Mouse (Mus musculus) urinary bladder, postnatal 10 days (tissue): ENCODE data around the gene Ercc2.
A peak's percentile ranks its signal among the peaks of the same experiment; 100 is the strongest.

Experiments
- DNase-seq: peaks from one replicate; pipeline ENCODE4 v3.0.0; 2022; ENCODE audit warnings: low spot score

The Ercc2 gene

GRCm38 (mm10) chr7:19381377-19382165 is at the start of gene Ercc2:
Gene Ercc2, plus strand, starts transcription at chr7:19382010.
- DNase-seq = peak; percentile 97

- no peak for DNase-seq
These were observed 49.0 kb upstream of the Ercc2 start for GRCm38 (mm10) chr7:19332709-19333352.

GRCm38 (mm10) chr7:19335583-19335982 is 46.2 kb upstream of the Ercc2 start:
- no peak for DNase-seq

DNA sequence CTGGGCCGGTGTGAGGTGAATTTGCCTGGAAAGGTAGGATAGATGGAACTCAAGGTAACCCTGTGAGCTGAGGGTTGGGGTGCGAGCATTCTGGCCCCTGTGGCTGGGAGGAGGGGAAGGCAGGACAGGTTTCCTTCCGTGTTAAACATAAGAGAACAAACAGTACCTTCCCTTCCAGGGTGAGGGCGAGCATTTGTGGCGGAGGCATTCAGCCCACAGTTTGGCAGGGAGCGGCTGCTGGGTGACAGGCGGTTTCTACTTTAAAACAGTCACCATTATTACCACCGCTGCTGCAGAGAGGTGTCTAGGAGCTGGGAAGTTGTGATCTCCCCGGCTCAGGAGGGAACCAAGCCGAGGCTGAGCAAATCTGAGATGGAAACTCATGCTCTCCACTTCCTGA is 44.7 kb upstream of the Ercc2 start:
- no peak for DNase-seq

- DNase-seq = no peak
These were observed 43.8 kb upstream of the Ercc2 start for GRCm38 (mm10) chr7:19338060-19338459.

DNA sequence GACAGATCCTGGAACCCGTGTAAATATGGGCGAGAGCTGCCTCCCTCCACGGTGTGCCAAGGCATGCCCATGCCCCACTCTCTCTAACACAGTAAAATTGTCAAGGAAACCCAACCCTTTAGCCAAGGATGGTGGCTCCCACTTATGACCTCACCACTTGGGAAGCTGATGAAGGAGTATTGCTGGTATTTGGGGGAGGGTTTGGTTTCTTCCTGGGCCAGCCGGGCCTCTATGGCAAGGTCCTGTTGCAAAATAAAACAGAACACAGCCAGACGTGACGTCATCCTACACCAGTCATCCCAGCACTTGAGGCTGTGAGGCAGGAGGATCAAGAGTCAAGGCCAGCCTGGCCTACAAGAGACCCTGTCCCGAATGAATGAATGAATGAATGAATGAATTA is 43.2 kb upstream of the Ercc2 start:
- no peak for DNase-seq

GRCm38 (mm10) chr7:19341250-19341649 is 40.6 kb upstream of the Ercc2 start:
- no peak for DNase-seq

GRCm38 (mm10) chr7:19341761-19342409 is 39.9 kb upstream of the Ercc2 start:
- no peak for DNase-seq

GRCm38 (mm10) chr7:19342481-19343027 is 39.3 kb upstream of the Ercc2 start:
- peak; percentile 60 for DNase-seq

GRCm38 (mm10) chr7:19343210-19343808 is 38.5 kb upstream of the Ercc2 start:
- DNase-seq = no peak

GRCm38 (mm10) chr7:19344237-19344847 is 37.5 kb upstream of the Ercc2 start, which contains the start of gene Ercc1:
Gene Ercc1, plus strand, starts transcription at chr7:19344778.
- no peak for DNase-seq

DNA sequence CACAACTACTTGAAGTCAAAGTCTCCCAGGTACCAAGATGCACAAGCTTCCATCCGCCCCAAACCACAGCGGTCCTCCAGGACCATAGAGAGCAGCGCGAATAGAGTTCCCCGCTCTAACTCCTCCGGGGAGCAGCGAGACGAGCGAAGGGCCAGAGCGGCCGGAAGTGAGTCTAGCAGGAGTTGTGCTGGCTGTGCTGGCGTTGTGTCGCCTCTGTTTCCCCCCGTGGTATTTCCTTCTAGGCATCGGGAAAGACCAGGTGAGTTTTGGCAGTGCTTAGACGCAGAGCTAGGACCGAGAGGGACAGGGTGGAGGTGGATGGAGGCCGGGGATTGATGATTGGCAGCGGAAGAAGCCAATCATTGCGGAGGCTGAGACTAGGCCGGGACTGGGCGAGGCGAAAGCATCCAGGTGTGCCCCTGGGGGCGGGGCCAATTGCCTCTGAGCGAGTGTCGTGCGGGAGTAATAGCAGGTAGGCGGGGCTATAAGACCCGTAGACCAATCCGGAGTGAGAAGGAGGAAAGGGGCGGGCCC is 36.8 kb upstream of the Ercc2 start:
- DNase-seq = peak; percentile 80

DNA sequence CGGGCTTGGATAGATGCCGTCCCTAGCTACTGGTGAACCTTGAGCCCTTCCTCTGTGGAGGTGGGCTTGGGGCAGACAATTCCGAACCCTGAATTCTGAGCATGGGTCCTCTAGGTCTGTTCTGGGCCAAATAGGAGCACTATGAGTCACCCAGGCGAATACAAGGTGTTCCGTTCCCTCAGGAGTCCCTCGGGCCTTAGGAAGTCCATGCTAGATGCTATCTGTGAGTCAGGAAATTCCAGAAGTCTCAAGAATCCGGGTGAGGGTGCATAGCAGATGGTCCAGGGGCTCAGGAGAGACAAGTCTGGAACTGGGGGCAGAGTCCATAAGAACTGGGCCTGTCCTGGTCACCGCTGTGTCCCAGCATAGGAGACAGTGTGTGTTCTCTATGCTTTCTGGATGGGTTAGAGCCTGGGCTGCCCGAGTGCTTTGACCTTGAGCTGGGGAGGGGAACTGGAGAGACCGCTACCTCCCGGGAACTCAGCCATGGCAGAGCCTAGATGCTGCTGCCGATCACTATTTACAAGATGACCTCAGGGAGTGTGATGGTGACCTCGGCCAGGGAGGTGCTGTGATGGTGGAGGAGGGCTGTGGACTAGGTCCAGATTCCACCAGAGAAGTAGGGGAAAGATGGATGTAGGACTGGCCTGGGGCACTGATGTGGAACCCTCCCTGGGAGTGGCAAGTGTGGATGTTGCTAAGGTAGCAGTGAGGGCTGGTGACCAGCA is 32.5 kb upstream of the Ercc2 start:
- no peak for DNase-seq

DNA sequence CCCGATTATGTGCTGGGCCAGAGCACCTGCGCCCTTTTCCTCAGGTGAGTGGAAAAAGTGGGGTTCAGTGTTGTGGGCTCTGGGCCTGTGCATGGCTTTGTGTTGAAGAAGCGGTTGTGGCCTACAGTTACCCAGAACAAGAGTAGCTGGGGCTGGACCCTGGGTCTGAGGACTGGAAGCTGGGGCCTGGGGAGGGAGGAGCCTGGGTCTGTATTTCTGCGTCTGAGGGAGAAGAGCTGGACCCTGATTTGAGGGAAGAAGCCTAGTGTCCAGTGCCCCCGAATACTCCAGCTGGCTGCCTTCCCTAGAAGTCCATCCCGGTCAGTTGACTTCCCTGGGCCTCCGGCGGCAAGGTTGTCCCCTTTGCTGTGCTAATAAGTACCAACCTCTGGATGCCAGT is 31.6 kb upstream of the Ercc2 start:
- no peak for DNase-seq

DNA sequence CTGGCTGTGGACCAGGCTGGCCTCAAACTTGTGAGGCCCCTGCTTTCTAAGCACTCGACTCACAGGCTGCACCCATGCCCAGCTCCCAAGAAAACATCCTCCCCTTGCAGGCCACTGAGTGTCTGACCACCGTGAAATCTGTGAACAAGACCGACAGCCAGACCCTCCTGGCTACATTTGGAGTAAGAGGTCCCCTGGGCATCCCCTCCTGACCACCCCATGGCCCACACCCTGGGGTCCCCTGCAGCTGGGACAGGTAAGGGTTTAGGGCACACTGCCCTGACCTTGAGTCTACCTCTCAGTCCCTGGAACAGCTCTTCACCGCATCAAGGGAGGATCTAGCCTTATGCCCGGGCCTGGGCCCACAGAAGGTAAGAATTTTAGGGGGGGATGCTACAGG is 26.8 kb upstream of the Ercc2 start:
- no peak for DNase-seq

DNA sequence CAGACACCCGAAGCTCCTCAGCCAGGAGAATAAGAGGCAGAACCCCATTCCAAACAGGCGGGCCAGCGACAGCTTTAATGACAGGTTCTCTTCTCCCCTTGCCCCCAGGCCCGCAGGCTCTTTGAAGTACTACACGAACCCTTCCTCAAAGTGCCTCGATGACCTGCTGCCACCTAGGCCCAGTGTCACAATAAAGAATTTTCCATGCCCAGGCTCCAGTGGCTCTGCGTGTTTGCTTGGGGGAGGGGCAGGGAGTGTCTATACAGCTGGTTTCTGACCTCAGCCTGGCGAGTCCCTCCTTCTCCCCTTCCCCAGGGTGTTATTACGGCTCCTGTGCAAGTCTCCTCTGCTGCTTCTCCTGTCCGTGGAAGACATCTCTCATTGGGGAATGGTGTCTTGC is 25.5 kb upstream of the Ercc2 start:
- no peak for DNase-seq

DNA sequence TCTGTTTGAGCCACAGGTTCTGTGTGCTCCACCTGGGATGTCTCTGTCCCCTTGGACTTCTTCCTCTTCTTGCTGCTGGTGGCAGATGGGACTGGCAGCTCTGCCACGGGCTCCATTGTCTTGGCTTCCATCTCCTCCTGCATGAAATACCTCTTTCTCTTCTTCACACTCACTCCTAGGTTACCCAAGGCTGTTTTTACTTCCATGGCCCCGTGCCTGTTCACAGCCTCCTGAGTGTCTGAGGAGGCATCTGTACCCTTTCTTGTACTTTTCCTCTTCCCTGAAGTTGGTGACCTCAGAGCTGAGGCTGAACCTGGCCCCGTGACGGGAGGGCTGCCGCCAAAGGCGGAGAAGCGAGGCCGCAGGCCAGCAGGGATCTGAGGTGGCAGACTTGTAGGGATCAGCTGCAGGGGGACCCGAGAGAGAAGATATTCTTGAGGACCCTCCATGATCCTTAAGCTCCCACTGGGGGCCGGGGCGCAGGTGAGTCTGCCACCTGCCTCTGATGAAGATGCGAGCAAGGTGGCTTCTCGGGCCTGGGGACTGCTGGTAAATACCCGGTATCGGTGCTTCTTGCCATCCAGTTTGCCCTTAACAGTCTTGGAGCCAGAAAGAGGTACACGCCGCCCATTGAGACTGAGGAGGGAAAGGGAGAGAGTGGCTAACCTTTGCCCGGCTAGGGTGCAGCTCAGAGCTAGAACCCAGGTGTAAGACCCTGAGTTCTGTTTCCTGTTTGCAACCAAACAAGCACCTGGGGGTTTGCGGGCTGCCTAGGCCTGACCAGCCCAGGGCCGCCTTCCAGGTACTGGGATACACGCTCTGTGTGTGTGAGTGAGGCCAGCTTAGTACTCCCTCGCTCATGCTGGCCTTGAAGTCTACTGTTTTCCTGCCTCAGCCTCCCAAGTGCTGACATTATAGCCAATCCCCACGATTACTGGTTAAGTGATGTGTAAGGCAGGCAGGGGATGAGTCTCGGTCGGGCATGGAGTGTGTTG is 24.1 kb upstream of the Ercc2 start:
- no peak for DNase-seq

- no peak for DNase-seq
These were observed 23.2 kb upstream of the Ercc2 start for GRCm38 (mm10) chr7:19358634-19359033.

GRCm38 (mm10) chr7:19359299-19359891 is 22.4 kb upstream of the Ercc2 start, which contains the start of the genes Cd3eap and Ppp1r13l:
Gene Cd3eap, minus strand, starts transcription at chr7:19359483.
Gene Ppp1r13l, plus strand, starts transcription at chr7:19359749.
- no peak for DNase-seq
